Mouse (Mus musculus) cerebral cortex, adult 2 months (tissue): ENCODE results near the gene Kif1b.

Experiments used
- WGBS: fragments of 180-500 bp; shearing (Covaris S2); methylation state at CpG from one replicate; pipeline ENCODE4 v1.1.7; 2018; 5-methylcytosine and 5-hydroxymethylcytosine counted together

Kif1b gene

DNA sequence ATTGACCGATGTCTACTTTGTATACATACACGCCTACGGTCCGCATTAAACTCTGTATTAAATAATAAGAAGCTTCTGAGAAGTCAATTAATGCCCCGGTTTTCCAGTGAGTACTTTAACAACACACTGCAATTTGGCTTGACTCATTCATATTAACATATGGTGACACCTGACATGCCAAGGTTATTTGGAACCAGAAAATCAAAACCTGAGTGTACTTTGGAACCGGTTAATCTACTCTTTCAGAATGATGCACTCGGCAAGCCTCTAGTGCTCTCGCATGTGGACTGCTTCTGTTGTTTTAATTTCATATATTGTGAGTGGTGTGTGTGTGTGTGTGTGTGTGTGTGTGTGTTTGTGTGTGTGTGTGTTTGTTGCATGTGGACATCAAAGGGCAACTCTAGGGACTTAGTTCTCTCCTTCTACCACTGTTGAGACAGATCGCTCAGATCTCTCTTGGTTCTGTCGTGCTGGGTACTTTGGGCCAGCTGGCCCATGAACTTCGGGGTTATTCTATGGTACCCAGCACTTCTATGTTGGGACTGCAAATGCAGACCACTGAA is 6.9 kb upstream of the Kif1b start:
- WGBS: 93% methylated on average over 11 of the region's 11 CpGs

DNA sequence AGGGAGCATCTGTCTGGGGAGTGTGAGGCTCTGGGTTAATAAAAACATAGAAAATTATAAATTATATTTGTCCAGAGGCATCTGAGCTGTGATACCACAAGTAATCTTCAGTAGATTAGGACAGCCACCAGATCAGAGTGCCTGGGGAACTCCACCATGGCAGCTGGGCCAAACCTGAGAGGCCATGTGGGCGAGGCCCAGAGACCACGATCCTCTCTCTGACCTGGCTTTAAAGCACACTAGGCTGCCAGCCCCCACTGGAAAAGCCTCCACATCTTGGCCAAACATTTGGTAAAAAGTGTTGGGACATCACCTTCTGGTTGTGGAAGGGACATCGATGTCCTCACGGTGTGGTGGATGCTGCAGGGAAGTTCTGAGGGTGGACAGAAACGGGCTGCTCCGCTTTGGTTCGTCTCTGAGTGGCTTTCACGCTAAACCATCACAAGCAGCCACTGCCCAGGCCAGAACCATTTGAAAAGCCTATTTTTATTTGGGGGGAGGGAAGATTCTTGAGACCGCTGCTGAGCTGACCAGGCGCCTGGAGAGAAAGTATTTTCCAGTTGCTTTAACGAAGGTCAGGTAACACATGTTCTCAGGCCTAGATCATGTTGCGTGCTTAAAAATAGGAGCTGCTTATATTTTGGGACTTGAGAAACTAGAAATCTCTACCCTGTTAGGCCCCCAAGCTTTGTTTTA is 6.2 kb upstream of the Kif1b start:
- WGBS: 91% methylated on average over 12 of the region's 12 CpGs

DNA sequence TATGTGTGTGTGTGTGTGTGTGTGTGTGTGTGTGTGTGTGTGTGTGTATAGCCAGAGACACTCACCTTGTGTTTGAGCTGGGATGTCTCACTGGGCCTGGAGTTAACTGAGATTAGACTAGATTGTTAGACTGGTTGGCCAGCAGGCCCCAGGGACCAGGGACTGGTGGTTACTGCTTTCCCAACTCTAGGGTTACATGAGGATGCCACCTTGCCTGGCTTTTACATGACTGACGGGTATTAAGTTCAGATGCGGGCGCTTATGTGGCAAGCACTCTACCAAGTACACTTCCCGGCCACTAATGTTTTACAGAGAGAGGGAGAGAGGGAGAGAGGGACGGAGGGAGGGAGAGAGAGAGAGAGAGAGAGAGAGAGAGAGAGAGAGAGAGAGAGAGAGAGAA is 4.5 kb upstream of the Kif1b start:
- 91% methylated on average over 5 of the region's 5 CpGs for WGBS

DNA sequence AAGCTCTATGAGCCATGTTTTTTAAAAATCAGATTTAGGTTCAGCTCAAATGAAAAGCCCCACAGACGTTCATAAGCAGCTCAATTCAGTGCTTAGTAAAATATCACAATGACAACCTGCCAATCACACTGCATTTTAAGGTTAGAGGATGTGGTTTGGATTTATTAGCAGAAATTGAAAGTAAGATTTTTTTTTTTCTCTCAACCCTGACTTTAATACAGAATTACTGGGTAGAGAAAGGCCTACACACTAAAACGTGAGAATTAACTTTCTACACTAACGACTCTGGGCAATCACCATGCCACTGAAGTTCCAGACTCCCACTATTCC is 963 bp upstream of the Kif1b start:
- 34% methylated on average over 3 of the region's 3 CpGs for WGBS

DNA sequence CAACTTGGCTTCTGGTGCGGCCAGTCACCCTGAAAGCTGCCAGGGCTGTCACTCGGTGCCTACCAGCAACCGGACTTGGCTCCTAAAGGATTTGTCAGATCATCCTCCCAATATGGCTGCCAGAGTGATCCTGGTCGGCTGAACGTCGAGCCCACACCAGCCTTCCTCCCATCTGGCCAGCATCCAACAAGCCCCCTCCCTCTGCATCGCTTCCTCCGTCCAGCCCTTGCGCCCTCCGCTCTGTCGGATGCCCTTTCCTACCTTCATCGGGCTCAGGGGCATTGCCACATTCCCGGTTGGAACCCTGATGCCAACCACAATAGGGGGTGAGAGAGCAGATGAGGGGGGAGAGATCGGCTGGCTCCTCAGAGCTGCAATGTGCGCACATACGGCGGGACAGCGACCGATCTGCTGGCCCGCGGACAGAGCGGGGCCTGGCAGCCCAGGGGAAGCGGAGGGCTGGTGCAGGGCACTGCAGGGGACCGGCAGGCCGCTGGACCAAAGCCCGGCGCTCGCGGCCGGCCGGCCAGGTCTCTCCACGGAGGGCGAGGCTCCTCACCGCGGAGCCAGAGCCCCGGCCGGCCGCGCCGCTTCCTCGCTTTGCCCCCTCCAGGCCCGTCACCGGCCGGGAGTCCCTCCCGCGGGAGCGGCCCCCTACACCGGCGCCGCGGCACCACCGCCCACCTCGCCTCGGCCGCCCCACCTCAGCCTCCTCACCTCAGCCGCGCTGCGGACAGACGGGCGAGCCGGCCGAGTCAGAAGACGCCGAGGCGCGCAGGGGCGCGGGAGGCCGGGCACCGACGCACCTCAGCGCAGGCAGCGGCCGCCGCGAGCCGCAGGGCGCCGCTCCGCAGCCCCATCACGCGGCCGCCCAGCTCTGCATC is 539 bp downstream of the Kif1b start:
- WGBS: under 1% methylated on average over 78 of the region's 83 CpGs

DNA sequence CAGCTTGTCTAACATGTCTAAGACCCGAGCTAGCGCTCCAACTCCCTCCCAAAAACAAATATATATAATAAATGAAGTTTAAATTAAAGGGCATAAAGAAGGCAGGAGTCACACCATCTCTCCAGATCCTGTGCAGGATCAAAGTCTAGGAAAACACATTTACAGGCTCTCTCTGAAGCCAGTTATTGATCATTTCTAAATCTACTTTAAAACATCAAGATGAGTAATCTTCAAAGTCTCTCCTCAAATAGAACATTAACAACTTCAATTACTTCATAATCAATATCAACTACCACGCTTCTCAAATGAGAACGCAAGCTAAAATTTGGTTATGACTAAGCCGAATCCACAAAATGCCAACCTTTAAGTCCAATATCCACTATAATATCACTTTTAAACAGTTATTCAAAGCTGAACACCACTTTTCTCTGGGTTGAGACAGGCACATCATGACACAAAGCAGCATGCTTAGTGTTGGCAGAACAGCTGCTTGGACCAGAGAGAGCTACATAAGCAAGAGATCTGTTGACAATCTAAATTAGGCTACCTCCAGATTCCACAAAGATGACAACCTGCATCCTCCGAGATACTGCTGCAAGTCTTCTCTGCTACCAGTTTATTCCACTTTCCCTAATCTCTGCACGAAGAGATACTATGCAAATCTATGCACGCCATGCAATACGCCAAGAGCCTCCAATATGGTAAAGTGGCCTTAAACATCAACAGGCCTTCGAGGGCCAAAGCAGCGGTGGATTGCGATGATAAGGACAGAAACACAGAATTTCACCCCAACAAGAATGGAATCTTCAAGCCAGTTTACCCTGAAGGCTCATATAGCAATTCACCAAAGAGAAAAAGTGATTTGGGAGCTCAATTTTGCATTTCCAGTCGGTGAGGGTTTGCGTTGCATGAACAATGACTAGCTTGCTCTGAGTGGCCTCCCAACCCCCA is 1.5 kb downstream of the Kif1b start:
- 11% methylated on average over 14 of the region's 14 CpGs for WGBS

DNA sequence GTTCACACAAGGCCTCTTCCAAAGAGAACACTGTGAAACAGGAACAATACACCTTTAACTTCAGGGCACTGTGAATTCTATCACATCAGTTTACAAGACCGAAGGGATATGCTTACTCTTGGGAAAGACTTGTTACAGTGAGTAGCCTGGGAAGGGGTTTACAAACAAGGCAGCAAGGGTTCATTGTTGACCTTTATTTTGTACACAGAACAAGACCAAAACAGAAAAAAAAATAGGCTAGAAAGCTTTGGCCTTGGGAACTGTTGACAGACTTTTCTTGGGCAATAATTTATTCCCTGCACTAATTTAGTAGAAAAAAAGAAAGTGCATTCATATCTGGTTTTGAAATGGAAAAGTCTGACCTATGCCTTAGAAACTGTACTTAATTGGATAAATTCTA is 3.0 kb downstream of the Kif1b start:
- 17% methylated on average over 1 of the region's 1 CpGs for WGBS

DNA sequence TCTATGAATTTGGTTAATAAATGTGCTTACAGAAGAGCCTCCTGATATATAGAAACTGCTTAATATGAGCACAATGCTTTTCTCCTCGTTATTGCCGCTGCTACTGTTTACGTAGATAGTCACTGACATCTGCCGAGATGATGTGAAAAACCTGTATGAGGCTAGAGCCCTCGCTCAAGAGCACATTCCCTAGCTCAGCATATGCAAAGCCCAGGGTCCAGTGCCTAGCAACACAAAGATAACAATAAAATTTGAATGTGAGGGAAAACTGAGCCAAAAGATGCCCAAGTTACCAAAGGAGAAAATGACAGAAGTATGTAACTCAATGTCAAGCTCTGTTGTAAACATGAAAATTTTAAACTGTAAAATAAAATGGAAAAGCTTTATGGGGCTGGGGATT is 4.0 kb downstream of the Kif1b start:
- WGBS: 20% methylated on average over 5 of the region's 5 CpGs

DNA sequence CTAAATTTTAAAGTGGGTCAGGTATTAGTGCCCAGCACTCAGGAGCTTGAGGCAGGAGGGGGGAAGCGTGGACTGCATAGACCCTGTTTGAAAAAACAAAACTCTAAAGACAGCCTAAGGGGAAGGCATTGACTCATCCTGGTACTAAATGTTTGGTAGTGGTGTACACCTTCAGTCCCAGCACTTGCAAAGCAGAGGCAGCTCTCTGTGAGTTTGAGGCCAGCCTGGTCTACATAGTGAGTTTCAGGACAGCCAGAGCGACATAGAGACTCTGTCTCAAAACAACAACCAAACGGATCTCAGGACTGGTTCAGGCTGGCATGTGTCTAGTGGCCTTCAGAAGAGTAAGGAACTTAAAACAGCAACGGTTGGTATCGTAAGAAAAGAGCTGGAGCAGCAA is 4.7 kb downstream of the Kif1b start:
- WGBS: 35% methylated on average over 5 of the region's 5 CpGs

DNA sequence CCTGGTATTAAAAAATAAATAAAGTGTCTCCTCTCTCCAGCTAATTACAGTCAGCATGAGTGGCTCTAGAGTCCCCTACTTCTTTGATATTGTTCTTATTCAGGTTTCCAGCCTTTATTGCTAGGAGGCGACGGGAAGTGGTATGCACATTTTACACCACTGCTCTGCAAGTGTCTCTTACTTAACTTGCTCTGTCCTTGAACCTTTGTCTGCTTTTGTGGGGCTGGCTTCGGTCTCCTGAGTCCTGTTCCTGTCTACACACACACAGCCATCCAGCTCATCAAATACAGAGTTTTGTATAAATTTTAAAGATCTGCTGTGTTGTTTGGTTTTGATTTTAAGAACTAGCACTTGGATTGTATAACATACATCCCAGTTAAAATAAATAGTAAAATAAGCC is 5.4 kb downstream of the Kif1b start:
- 15% methylated on average over 3 of the region's 3 CpGs for WGBS

DNA sequence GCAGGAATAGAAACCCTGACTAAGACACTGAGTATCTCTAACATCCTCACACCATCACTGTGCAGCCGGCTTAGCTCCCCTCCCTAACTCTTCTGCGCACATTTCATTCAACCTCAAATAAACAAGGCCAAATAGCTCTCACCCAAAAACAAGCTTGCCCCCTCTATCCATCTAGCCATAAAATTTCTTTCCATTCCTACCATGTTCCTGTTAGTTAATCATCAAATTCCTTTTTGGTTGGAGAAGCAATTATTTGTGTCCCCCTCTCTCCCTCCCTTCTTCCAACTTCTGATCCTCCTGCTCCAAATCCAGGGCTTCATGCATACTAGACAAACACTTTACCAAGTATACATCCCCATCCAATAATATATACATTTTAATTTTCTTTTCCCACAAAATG is 11.0 kb downstream of the Kif1b start:
- 49% methylated on average over 2 of the region's 2 CpGs for WGBS

DNA sequence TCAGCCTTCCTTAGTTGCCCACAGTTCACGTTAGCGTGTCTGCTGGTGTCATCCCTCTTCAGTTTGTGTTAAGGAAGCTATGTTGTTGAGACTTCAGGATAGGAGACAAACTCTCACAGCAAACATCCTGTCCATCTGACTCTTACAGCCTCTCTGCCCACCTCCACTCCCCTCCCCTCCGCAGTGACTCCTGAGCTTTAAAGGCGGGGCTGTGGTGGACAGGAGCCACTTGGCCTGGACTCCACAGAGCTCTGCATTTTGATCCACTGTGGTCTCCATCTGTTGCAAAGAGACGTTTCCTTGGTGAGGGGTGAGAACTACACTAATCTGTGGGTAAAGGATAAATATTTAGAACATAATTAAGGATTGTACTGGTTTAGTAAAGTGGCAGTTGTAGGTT is 14.5 kb downstream of the Kif1b start:
- WGBS: 43% methylated on average over 5 of the region's 5 CpGs

DNA sequence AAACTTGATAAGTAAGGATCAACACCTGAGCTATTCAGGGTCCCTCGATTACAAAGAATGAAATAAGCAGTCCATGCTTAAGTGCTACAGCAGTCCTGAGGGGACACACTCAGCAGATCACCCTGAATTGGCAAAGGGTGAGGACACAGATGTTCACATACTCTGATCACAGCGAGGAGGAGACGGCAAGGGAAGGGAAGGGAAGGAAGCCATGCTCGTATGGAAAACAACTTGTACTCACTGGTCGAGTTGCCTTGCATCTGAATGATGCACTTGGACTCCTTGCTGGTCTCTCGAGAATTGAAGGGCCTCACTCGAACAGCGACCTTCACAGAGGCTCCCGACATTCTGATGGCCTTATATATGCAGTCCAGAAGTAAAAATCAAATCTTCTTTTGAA is 16.4 kb downstream of the Kif1b start:
- WGBS: 53% methylated on average over 9 of the region's 9 CpGs

DNA sequence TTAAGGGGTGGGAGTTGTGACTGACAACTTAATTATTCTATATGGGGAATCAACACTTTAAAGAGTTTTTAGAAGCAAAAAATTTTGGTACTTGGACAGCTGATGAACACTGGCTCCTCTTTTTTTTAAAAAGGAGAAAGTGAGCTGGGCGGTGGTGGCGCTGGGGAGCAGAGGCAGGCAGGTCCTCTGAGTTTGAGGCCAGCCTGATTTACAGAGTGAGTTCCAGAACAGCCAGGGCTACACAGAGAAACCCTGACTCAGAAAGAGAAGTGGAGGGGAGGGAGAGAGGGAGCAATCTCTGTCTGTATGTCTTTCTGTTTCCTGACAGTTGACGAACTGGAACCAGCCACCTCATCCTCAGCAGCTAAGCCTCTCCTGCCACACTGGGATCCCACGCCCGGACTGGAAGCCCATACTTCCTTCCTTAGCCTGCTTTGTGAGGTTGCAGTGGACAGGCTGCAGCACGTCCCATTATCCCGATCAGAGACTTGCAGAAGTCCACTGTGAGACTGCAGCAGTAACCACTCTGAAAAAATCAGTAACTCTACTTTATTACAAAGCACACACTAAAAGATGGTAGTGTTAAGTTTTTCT is 17.2 kb downstream of the Kif1b start:
- 72% methylated on average over 7 of the region's 7 CpGs for WGBS

DNA sequence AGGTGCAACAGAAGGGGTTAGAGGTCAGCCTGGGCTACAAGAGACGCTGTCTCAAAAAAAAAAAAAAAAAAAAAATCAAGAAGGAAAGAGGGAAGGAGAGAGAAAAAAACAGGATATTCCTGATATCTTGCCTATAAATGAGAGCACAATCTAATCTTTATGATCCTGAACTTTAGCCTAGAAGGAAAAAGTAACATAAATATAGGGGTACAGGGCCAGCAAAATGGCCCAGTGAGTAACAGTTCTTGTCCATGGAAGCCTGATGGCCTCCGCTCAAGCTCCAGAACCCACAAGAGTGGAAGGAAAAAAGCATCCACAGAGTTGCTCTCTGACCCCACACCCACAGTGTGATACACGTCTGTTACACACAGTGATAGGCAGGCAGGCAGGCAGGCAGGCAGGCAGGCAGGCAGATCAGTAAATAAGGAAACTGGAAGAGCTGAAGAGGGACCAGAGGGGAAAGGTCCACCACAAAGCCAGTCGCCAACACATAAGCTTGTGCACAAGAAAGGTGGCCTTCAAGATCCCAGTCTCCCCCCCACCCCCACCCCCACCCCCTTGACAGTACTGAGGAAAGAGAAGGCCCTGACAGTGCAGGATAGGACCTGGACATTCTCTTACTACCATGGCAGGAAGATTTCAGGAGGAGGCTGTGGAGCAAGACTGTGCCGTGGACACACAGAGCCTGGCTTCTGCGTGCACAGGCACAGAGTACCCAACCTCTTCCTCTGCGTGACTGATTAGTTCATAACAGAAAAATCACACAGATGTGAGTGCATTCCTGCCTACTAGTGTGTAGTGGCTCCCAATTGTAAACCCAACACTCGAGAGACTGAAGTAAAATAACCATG is 21.0 kb downstream of the Kif1b start:
- 55% methylated on average over 8 of the region's 8 CpGs for WGBS

DNA sequence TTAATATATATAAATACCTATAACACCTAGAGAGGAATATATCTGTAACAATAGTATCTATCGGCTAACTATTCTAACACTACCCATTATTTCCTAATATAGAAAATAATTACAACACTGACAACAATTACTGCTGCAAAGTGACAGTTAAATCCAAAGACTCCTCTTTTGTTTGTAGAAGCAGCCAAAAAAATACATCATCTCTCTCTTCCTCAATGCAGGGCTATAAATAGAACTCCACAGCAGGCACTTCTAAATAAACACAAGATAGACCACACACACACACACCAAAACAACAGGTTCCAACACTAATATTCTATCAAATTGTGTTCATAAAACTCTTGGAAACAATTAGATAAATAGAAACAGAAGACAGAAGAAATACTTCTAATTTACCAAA is 21.8 kb downstream of the Kif1b start:
- 48% methylated on average over 1 of the region's 1 CpGs for WGBS

DNA sequence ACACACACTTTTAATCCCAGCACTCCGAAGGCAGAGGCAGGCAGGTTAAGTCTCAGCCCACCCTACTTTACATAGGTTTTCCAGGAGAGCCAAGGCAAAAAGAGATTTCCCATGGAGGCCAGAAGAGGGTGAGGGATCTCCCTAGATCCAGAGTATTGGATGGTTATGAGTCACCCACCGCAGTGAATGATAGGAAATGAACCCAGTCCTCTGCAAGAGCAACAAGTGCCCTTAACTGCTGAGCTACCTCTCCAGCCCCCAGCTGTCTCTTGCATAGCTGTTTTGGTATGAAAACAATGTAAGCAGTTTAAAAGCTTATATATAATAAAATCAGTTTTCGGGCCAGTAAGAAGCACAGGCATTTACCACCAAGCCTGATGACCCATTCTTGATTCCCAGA is 24.5 kb downstream of the Kif1b start:
- 64% methylated on average over 3 of the region's 3 CpGs for WGBS

DNA sequence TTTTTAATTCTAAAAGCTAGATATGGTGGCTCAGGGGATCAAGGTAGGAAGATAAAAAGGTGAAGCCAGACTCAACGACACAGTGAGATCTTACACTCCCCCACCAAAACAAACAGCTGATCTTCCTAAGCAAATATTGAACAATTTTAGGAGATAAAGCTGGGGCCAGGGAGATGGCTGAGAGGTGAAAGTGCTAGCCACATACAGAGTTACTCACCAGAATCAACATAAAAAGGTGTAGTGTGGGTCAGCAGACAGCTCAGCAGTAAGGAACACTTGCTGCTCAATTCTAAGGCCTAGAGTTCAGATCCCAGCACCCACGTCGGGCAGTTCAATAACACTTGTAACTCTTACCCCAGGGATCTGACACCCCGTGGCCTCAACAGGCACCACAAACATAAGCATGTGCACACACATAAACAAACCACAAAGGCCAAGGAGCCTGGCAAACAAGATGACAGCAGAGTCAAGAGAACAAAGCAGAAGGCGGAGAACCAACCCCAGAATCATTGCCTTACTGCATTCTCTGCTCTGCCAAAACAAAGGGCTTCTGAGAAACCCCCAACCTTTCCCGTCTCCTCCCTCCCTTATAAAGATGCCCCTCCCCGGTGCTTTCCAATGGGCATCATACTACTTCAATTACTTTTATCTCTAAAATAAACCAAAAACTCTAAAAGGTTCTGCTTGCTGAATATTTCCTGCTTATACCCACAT is 25.3 kb downstream of the Kif1b start:
- 50% methylated on average over 7 of the region's 7 CpGs for WGBS

DNA sequence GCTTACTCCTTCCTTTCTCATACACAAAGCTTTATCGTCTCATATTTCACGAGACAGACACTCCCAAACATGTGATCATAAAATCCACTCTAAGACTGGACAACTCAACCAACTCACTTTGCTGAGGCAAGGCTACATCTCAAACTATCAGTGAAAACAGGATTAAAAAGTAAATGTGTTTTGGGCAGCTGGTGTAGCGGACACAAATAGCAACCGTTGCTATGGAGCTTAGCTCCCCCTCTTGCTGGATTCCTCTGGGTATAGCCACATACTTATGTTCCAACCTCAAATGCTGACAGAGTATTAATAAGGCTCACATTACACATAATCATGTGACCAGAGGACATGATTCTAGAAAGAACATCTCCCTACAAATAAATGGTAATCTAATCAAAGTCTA is 29.9 kb downstream of the Kif1b start:
- 22% methylated on average over 4 of the region's 4 CpGs for WGBS

DNA sequence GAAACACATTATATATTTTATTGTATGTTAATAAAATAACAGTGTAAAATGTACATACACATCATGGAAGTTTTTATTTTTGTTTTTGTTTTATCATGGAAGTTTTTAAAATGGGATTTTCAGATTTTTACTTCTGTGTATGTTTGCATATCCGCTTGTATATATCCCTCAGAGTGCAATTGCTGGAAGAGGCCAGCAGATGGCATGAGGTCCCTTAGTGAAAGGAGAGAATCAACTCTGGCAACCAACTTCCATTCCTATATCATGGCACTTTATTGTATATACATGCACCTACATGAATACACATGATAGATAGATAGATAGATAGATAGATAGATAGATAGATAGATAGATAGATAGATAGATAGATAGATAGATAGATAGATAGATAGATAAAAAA is 34.4 kb downstream of the Kif1b start:
- WGBS: 98% methylated on average over 1 of the region's 1 CpGs
